Mouse (Mus musculus): ENCODE measurements around the gene Prr5. TPM values are rescaled to one million over a fixed set of nuclear protein-coding genes. Genes with fewer than 3 reads are reported as not detected.
"Not testable (repeated sequence)": the region's sequence is repeated elsewhere in the genome, so short reads cannot be mapped to it uniquely, and the experiment has no call there.

Gene Prr5
- polyA plus RNA-seq, 1 experiment from 2014 or later = 4.3 TPM

GRCm38 (mm10) chr15:84706983-84707619 lies 37.7 kb downstream of the Prr5 start:
- WGBS (ENCODE audit: insufficient replicate concordance) = 62% methylated on average over 6 of the region's 6 CpGs
- DNase-seq = peak; percentile 40
- Histone ChIP-seq H3K27ac (ENCODE audit: low read depth) (no peak overlapping the region), H3K9ac (replicated peaks) (no peak overlapping the region), H3K9me3 (ENCODE audit: low read length) (no peaks in the 10 kb centered on the region), H3K4me1 (ENCODE audit: insufficient read depth) (0 out of 2 replicates have a peak, but pooled peaks cover 2% of the 10 kb centered on the region), H3K36me3 (replicated peaks; ENCODE audit: insufficient read depth, low read length) (0 out of 2 replicates have a peak, but pooled peaks cover 3% of the 10 kb centered on the region), H3K4me2 (ENCODE audit: low read depth, low read length) (no peak overlapping the region), H3K4me3 (ENCODE audit: low read depth, low read length) (no peak overlapping the region), H3K27me3 (ENCODE audit: insufficient read depth, low read length) (no peaks in the 10 kb centered on the region)
- TF ChIP-seq CTCF (IDR thresholded peaks at IDR 0.05; ENCODE audit: low read depth) = no peak
- no peak for TF ChIP-seq EP300 (IDR thresholded peaks at IDR 0.05; ENCODE audit: low read depth)
- ATAC-seq = peak; percentile 86

GRCm38 (mm10) chr15:84712566-84713405 lies 43.4 kb downstream of the Prr5 start:
- no peak overlapping the region for H3K27ac ChIP-seq (ENCODE audit: low read depth)
- no peaks in the 10 kb centered on the region for H3K36me3 ChIP-seq (replicated peaks; ENCODE audit: insufficient read depth, low read length)
- H3K4me2 ChIP-seq (ENCODE audit: low read depth, low read length) = no peak overlapping the region
- no peak for DNase-seq
- no peak overlapping the region for H3K4me3 ChIP-seq (ENCODE audit: low read depth, low read length)
- H3K27me3 ChIP-seq (ENCODE audit: insufficient read depth, low read length) = no peaks in the 10 kb centered on the region
- no peaks in the 10 kb centered on the region for H3K9me3 ChIP-seq (ENCODE audit: low read length)
- TF ChIP-seq EP300 (IDR thresholded peaks at IDR 0.05; ENCODE audit: low read depth) (no peak), CTCF (IDR thresholded peaks at IDR 0.05; ENCODE audit: low read depth) (no peak)
- ATAC-seq = no peak
- WGBS (ENCODE audit: insufficient replicate concordance) = 46% methylated on average over 14 of the region's 14 CpGs
- no peaks in the 10 kb centered on the region for H3K4me1 ChIP-seq (ENCODE audit: insufficient read depth)
- no peak overlapping the region for H3K9ac ChIP-seq (replicated peaks)

- DNase-seq (peak; percentile 66), ATAC-seq (peak; percentile 77)
- H3K4me1 ChIP-seq (ENCODE audit: insufficient read depth) = peaks cover 2% of the 10 kb centered on the region; the same call in 1 of the 2 replicates
- H3K4me3 ChIP-seq (ENCODE audit: low read depth, low read length) = 0 out of 2 replicates have a peak overlapping the region, but pooled peaks have one; percentile 11
- peak overlapping the region; percentile 34 for H3K27ac ChIP-seq (ENCODE audit: low read depth)
- H3K9me3 ChIP-seq (ENCODE audit: low read length) = no peaks in the 10 kb centered on the region
- no peak overlapping the region for H3K9ac ChIP-seq (replicated peaks)
- no peak; the same call in 1 of the 2 replicates for TF ChIP-seq EP300 (IDR thresholded peaks at IDR 0.05; ENCODE audit: low read depth)
- peak; percentile 23; the same call in 1 of the 2 replicates for TF ChIP-seq CTCF (IDR thresholded peaks at IDR 0.05; ENCODE audit: low read depth)
- H3K36me3 ChIP-seq (replicated peaks; ENCODE audit: insufficient read depth, low read length) = no peaks in the 10 kb centered on the region
- under 1% methylated on average over 17 of the region's 17 CpGs for WGBS (ENCODE audit: insufficient replicate concordance)
- peak overlapping the region; percentile 52 for H3K4me2 ChIP-seq (ENCODE audit: low read depth, low read length)
- peaks cover 9% of the 10 kb centered on the region for H3K27me3 ChIP-seq (ENCODE audit: insufficient read depth, low read length)
Observed at GRCm38 (mm10) chr15:84714730-84715129, 45.3 kb downstream of the Prr5 start.

GRCm38 (mm10) chr15:84715132-84715531 lies 45.7 kb downstream of the Prr5 start:
- no peak for DNase-seq
- Histone ChIP-seq H3K27ac (ENCODE audit: low read depth) (peak overlapping the region; percentile 30; the same call in 1 of the 2 replicates), H3K4me3 (ENCODE audit: low read depth, low read length) (no peak overlapping the region), H3K36me3 (replicated peaks; ENCODE audit: insufficient read depth, low read length) (no peaks in the 10 kb centered on the region), H3K27me3 (ENCODE audit: insufficient read depth, low read length) (peaks cover 13% of the 10 kb centered on the region), H3K4me2 (ENCODE audit: low read depth, low read length) (peak overlapping the region; percentile 52), H3K9ac (replicated peaks) (no peak overlapping the region), H3K9me3 (ENCODE audit: low read length) (no peaks in the 10 kb centered on the region), H3K4me1 (ENCODE audit: insufficient read depth) (peaks cover 4% of the 10 kb centered on the region)
- no peak for ATAC-seq
- TF ChIP-seq CTCF (IDR thresholded peaks at IDR 0.05; ENCODE audit: low read depth) (no peak; the same call in 1 of the 2 replicates), EP300 (IDR thresholded peaks at IDR 0.05; ENCODE audit: low read depth) (no peak; the same call in 1 of the 2 replicates)
- WGBS (ENCODE audit: insufficient replicate concordance) = 30% methylated on average over 11 of the region's 11 CpGs

GRCm38 (mm10) chr15:84717570-84718270 lies 48.3 kb downstream of the Prr5 start:
- H3K27me3 ChIP-seq (ENCODE audit: insufficient read depth, low read length) = peaks cover 22% of the 10 kb centered on the region
- H3K27ac ChIP-seq (ENCODE audit: low read depth); H3K4me2 ChIP-seq (ENCODE audit: low read depth, low read length); ATAC-seq; H3K4me1 ChIP-seq (ENCODE audit: insufficient read depth); H3K4me3 ChIP-seq (ENCODE audit: low read depth, low read length); H3K36me3 ChIP-seq (replicated peaks; ENCODE audit: insufficient read depth, low read length); DNase-seq; H3K9me3 ChIP-seq (ENCODE audit: low read length); H3K9ac ChIP-seq (replicated peaks): not testable (repeated sequence)
- WGBS (ENCODE audit: insufficient replicate concordance) = 62% methylated on average over 6 of the region's 6 CpGs
- peak; percentile 23; the same call in 1 of the 2 replicates for TF ChIP-seq CTCF (IDR thresholded peaks at IDR 0.05; ENCODE audit: low read depth)

Data from liver, postnatal 0 days (tissue).